Mouse (Mus musculus): ENCODE results near the gene Gm6358. TPM values are rescaled to one million over a fixed set of nuclear protein-coding genes. Genes with fewer than 3 reads are reported as not detected.
"Not testable (repeated sequence)": the region's sequence is repeated elsewhere in the genome, so short reads cannot be mapped to it uniquely, and the experiment has no call there.

Gm6358 gene
- not detected in 2 replicates for total RNA-seq (2017)

DNA sequence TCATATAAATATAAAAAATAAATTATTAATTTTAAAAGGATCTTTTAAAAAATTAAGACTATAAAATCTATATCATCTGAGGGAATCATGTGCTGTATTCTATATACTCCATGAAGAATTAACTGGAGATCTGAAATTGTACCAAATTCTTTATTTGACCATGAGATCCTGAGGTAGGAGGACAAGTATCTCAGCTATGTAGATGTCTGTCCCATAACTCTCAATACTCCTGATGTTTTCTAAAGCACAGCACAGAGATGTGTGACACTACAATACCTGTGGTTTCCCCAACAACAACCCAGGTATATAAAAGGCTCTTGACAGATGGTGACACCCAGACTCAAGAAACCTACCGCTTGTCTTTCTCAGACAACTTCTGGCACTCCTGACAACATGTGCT lies at the start of gene Gm6358:
TSS of gene Gm6358 (plus strand) at position 301 of the 400 bp plus-strand sequence.
- ATAC-seq (replicated peaks; ENCODE audit: low read depth, poor library complexity, severe bottlenecking) = no peak

DNA sequence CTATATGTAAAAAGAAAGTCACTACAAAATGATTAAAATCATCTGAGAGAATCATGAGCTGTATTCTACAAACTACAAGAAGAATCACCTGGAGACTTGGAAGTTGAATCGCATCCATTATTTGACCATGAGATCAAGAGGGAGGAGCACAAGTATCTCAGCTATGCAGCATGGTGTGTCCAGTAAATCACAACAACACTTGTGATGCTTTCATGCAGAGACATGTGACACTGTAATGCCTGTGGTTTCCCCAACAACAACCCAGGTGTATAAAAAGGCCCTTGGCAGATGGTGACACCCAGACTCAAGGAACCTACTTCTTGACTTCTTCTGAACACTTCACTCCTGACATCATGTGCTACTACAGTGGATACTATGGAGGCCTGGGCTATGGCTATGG lies 10.1 kb downstream of the Gm6358 start, which contains the start of gene Gm10061:
TSS of gene Gm10061 (plus strand) at position 301 of the 400 bp plus-strand sequence.
- no peak for ATAC-seq (replicated peaks; ENCODE audit: low read depth, poor library complexity, severe bottlenecking)

DNA sequence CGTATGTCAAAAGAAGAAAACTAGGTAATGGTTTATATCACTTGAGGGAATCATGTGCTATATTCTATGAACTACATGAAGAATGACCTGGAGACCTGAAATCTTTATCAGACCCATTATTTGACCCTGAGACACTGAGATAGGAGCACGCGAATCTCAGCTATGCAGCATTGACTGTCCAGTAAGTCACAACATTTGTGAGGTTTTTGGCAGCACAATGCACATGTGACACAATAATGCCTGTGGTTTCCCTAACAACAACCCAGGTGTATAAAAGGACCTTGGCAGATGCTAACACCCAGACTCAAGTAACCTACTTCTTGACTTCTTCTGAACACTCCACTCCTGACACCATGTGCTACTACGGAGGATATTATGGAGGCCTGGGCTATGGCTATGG lies 17.0 kb downstream of the Gm6358 start, which contains the start of gene Gm9789:
TSS of gene Gm9789 (plus strand) at position 301 of the 400 bp plus-strand sequence.
- ATAC-seq (replicated peaks; ENCODE audit: low read depth, poor library complexity, severe bottlenecking) = no peak

DNA sequence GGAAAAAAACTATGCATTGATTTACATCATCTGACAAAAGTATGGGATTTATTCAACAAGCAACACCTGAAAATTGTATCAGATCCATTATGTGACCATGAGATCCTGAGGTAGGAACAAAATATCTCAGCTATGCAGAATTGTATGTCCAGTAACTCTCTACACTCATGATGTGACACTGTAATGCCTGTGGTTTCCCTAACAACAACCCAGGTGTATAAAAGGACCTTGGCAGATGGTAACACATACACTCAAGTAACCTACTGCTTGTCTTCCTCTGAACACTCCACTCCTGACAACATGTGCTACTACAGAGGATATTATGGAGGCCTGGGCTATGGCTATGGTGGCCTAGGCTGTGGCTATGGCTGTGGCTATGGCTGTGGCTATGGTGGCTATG lies 28.5 kb downstream of the Gm6358 start, which contains the start of gene Gm7735:
TSS of gene Gm7735 (plus strand) at position 301 of the 400 bp plus-strand sequence.
- ATAC-seq (replicated peaks; ENCODE audit: low read depth, poor library complexity, severe bottlenecking) = not testable (repeated sequence)

DNA sequence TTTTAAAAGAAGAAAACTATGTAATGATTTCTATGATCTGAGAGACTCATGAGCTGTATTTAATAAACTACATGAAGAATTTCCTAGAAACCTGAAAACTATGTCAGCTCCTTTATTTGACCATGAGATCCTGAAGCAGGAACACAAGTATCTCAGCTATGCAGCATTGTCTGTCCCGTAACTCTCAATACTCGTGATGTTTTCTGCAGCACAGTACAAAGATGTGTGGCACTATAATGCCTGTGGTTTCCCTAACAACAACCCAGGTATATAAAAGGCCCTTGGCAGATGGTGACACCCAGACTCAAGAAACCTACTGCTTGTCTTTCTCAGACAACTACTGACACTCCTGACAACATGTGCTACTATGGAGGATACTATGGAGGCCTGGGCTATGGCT lies 33.8 kb downstream of the Gm6358 start, which contains the start of gene 1110057P08Rik:
TSS of gene 1110057P08Rik (plus strand) at position 301 of the 400 bp plus-strand sequence.
- ATAC-seq (replicated peaks; ENCODE audit: low read depth, poor library complexity, severe bottlenecking) = no peak

DNA sequence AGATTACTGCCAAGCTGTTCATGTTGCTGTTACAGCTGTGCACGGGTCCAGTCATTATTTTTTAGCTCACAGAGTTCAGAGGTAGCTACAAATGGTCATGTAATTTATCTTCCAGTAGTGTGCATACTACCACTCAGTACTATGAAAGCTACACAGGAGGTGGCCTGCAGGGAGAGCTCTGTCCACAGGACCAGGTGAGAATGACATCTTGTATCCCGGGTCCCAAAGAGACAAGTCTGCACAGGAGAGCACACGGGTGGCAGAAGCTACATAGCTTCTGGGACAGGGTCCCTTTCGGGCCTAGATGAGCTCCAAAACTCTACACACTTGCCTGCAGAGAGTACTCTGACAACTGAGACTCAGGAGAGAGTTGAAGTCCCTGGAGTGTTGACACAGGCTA lies 48.0 kb downstream of the Gm6358 start:
- no peak for ATAC-seq (replicated peaks; ENCODE audit: low read depth, poor library complexity, severe bottlenecking)

Other genes with a start within 250 kb of the Gm6358 start
- not detected in 2 replicates for gene Krtap19-5, start 244.4 kb upstream of the Gm6358 start, total RNA-seq (2017)
- gene Krtap19-9b, start 208.6 kb upstream of the Gm6358 start, total RNA-seq (2017) = not detected in 2 replicates
- gene Krtap16-3, start 178.0 kb upstream of the Gm6358 start, total RNA-seq (2017) = not detected in 2 replicates
- not detected in 2 replicates for gene Krtap22-2, start 130.1 kb upstream of the Gm6358 start, total RNA-seq (2017)
- gene Gm10229, start 125.6 kb upstream of the Gm6358 start, total RNA-seq (2017) = not detected in 2 replicates
- not detected in 2 replicates for gene Krtap6-1, start 109.2 kb upstream of the Gm6358 start, total RNA-seq (2017)
- not detected in 2 replicates for gene Gm10228, start 99.4 kb upstream of the Gm6358 start, total RNA-seq (2017)
- gene Krtap6-5, start 93.0 kb upstream of the Gm6358 start, total RNA-seq (2017) = not detected in 2 replicates
- gene 1110025L11Rik, start 76.8 kb upstream of the Gm6358 start, total RNA-seq (2017) = not detected in 2 replicates
- gene Krtap6-3, start 56.8 kb upstream of the Gm6358 start, total RNA-seq (2017) = not detected in 2 replicates
- not detected in 2 replicates for gene Gm10061, start 10.2 kb downstream of the Gm6358 start, total RNA-seq (2017)
- gene Gm9789, start 17.1 kb downstream of the Gm6358 start, total RNA-seq (2017) = not detected in 2 replicates
- gene Gm7735, start 28.6 kb downstream of the Gm6358 start, total RNA-seq (2017) = not detected in 2 replicates
- gene 1110057P08Rik, start 33.9 kb downstream of the Gm6358 start, total RNA-seq (2017) = not detected in 2 replicates
- gene Krtap20-2, start 65.0 kb downstream of the Gm6358 start, total RNA-seq (2017) = not detected in 2 replicates